Mouse (Mus musculus) CH12.LX (cell line): ENCODE measurements around the gene Wdcp. TPM values are rescaled to one million over a fixed set of nuclear protein-coding genes. Genes with fewer than 3 reads are reported as not detected.

Experiments
- DNase-seq: peaks from one replicate; pipeline ENCODE4 v3.0.0-alpha.2; 2013; ENCODE audit errors: extremely low read depth
- H3K27ac ChIP-seq: 2 replicates; pipeline ENCODE4 v1.5.1; 2012; ENCODE audit warnings: low read depth, mild to moderate bottlenecking, control low read depth, moderate library complexity; ENCODE audit not compliant: insufficient read depth
- H3K27me3 ChIP-seq: replicated peaks from 2 replicates; pipeline ENCODE3; 2012; ENCODE audit warnings: inconsistent platforms
- H3K36me3 ChIP-seq, 2 experiments: replicated peaks in 1 of 2; 2 replicates each; pipeline versions ENCODE3 to v1.6.1; 2012; ENCODE audit warnings: inconsistent platforms in 1 of 2, low read length in 1 of 2, mild to moderate bottlenecking in 1 of 2, mixed read lengths in 1 of 2, moderate library complexity in 1 of 2; ENCODE audit not compliant: control insufficient read depth in 1 of 2, insufficient read depth in 1 of 2
- H3K4me1 ChIP-seq, 2 experiments: 2 replicates each; pipeline ENCODE4 v1.6.1; 2012; ENCODE audit warnings: inconsistent platforms in 1 of 2, moderate library complexity in 1 of 2; ENCODE audit not compliant: insufficient read depth in 2 of 2, control insufficient read depth in 1 of 2
- H3K4me2 ChIP-seq: 2 replicates; pipeline ENCODE4 v1.6.1; 2012; ENCODE audit warnings: low read depth, mild to moderate bottlenecking, control low read depth; ENCODE audit not compliant: poor library complexity, insufficient read depth, severe bottlenecking
- H3K4me3 ChIP-seq, 3 experiments: fragments of 150-350 bp in 1 of 3; sonication (generic) in 1 of 3; replicated peaks in 1 of 3; 2 replicates each; pipeline versions ENCODE3 to v1.5.1; 2011 to 2012; ENCODE audit warnings: low read depth in 2 of 3, low read length in 2 of 3, mild to moderate bottlenecking in 2 of 3, moderate library complexity in 2 of 3, control low read depth in 1 of 3, improper control_type of control experiment in 1 of 3, inconsistent platforms in 1 of 3, mixed read lengths in 1 of 3; ENCODE audit not compliant: poor library complexity in 1 of 3
- H3K79me2 ChIP-seq: replicated peaks from 2 replicates; pipeline ENCODE4 v1.6.1; 2012; ENCODE audit warnings: mild to moderate bottlenecking, moderate library complexity; ENCODE audit not compliant: control insufficient read depth, poor library complexity, insufficient read depth, severe bottlenecking; ENCODE audit errors: extremely low read depth
- H3K9ac ChIP-seq: 2 replicates; pipeline ENCODE4 v1.6.1; 2012; ENCODE audit warnings: low read depth, mild to moderate bottlenecking, control low read depth, moderate library complexity; ENCODE audit not compliant: insufficient read depth
- H3K9me3 ChIP-seq: replicated peaks from 2 replicates; pipeline ENCODE3; 2012; ENCODE audit warnings: low read length, inconsistent platforms, mixed read lengths
- CTCF ChIP-seq, 2 experiments: IDR thresholded peaks in 1 of 2; conservative IDR thresholded peaks in 1 of 2; 2 replicates each; pipeline ENCODE4 v1.5.1; 2011 to 2012; ENCODE audit warnings: low read depth in 2 of 2, low read length in 2 of 2, improper control_type of control experiment in 1 of 2, inconsistent platforms in 1 of 2, mild to moderate bottlenecking in 1 of 2, moderate library complexity in 1 of 2
- IRF4 ChIP-seq: IDR thresholded peaks from 2 replicates; pipeline ENCODE4 v1.6.1; 2014; ENCODE audit warnings: low read depth, mild to moderate bottlenecking, inconsistent platforms, low read length, improper control_type of control experiment
- MAX ChIP-seq: IDR thresholded peaks from 2 replicates; pipeline ENCODE4 v1.6.1; 2011; ENCODE audit warnings: low read length, improper control_type of control experiment
- MEF2A ChIP-seq: IDR thresholded peaks from 2 replicates; pipeline ENCODE4 v1.6.1; 2014; ENCODE audit warnings: low read depth, mild to moderate bottlenecking, inconsistent platforms, low read length, improper control_type of control experiment, borderline replicate concordance
- MXI1 ChIP-seq: IDR thresholded peaks from 2 replicates; pipeline ENCODE4 v1.6.1; 2011; ENCODE audit warnings: mild to moderate bottlenecking, low read depth, low read length, improper control_type of control experiment
- NRF1 ChIP-seq: IDR thresholded peaks from 2 replicates; pipeline ENCODE4 v1.6.1; 2014; ENCODE audit warnings: low read depth, mild to moderate bottlenecking, inconsistent platforms, low read length, improper control_type of control experiment, moderate library complexity
- POLR2A ChIP-seq: IDR thresholded peaks from 2 replicates; pipeline ENCODE4 v1.6.1; 2011; ENCODE audit warnings: low read depth, mild to moderate bottlenecking, improper control_type of control experiment, low read length
- POLR2AphosphoS2 ChIP-seq: IDR thresholded peaks from 2 replicates; pipeline ENCODE4 v1.6.1; 2011; ENCODE audit warnings: low read depth, low read length, improper control_type of control experiment
- RAD21 ChIP-seq: IDR thresholded peaks from 2 replicates; pipeline ENCODE4 v1.6.1; 2011; ENCODE audit warnings: low read depth, mild to moderate bottlenecking, low read length, improper control_type of control experiment, moderate library complexity
- SMC3 ChIP-seq: IDR thresholded peaks from 2 replicates; pipeline ENCODE4 v1.6.1; 2011; ENCODE audit warnings: low read depth, low read length, improper control_type of control experiment
- USF1 ChIP-seq: IDR thresholded peaks from 2 replicates; pipeline ENCODE4 v1.6.1; 2014; ENCODE audit warnings: low read depth, mild to moderate bottlenecking, inconsistent platforms, low read length, improper control_type of control experiment
- ZC3H11A ChIP-seq: IDR thresholded peaks from 2 replicates; pipeline ENCODE4 v1.6.1; 2012; ENCODE audit warnings: low read depth, mild to moderate bottlenecking, inconsistent platforms, low read length, improper control_type of control experiment
- dilution Hi-C: fragments of 300-500 bp; cut with MboI; formaldehyde crosslinking; loops from 2 replicates; pipeline ENCODE4 v1.14.3; 2020; ENCODE audit warnings: low sequenced_read_pairs; ENCODE audit not compliant: extremely low pct_unique_long_range_greater_than_20kb, extremely low pct_ligation_motif_present
- in situ Hi-C: fragments of 300-500 bp; cut with MboI; formaldehyde crosslinking; loops from 3 replicates; pipeline ENCODE4 v1.14.3; 2019; ENCODE audit warnings: low sequenced_read_pairs, low pct_ligation_motif_present, low pct_unique_long_range_greater_than_20kb, mixed read lengths
- polyA plus RNA-seq: library from polyadenylated mRNA; unstranded; fragments of >175 nt; gene quantifications from 2 replicates; pipeline ENCODE4 v1.2.1, GENCODE M21; 2012; ENCODE audit warnings: low read depth; ENCODE audit not compliant: insufficient read length
- total RNA-seq, 2 experiments: library from RNA; depleted of rRNA; stranded (reverse); fragments of 300-350 nt in 1 of 2; fragments of >200 nt in 1 of 2; gene quantifications; 2 replicates each; pipeline ENCODE4 v1.2.3; 2012 to 2014

Gene Wdcp
- total and polyA plus RNA-seq, 3 experiments = 8.9 to 31.3 (median 18.9) TPM

GRCm38 (mm10) chr12:4862672-4863071 lies 19.6 kb downstream of the Wdcp start:
- Histone ChIP-seq H3K9ac (no peak overlapping the region), H3K9me3 (peaks cover 2% of the 10 kb centered on the region), H3K36me3 (peaks cover 4 to 40% of the 10 kb centered on the region in 2 experiments), H3K27me3 (no peaks in the 10 kb centered on the region), H3K4me2 (no peak overlapping the region), H3K27ac (no peak overlapping the region), H3K4me3 (no peak overlapping the region), H3K79me2 (no peaks in the 10 kb centered on the region), H3K4me1 (no peaks in the 10 kb centered on the region)
- no peak for DNase-seq
- in situ Hi-C loops = no loop called here
- dilution Hi-C loops = no loop called here
- TF ChIP-seq POLR2A (no peak), RAD21 (peak; percentile 9), CTCF (conservative IDR thresholded peaks at IDR 0.05 in 1 of 2, IDR thresholded peaks at IDR 0.05 in 1 of 2; ENCODE audit: low read depth in 2 of 2, low read length in 2 of 2) (peak in 1 of 2 experiments; percentile 46; a peak in 2 of 4 replicates), SMC3 (0 out of 2 replicates have a peak, but pooled peaks have one; percentile 13)

DNA sequence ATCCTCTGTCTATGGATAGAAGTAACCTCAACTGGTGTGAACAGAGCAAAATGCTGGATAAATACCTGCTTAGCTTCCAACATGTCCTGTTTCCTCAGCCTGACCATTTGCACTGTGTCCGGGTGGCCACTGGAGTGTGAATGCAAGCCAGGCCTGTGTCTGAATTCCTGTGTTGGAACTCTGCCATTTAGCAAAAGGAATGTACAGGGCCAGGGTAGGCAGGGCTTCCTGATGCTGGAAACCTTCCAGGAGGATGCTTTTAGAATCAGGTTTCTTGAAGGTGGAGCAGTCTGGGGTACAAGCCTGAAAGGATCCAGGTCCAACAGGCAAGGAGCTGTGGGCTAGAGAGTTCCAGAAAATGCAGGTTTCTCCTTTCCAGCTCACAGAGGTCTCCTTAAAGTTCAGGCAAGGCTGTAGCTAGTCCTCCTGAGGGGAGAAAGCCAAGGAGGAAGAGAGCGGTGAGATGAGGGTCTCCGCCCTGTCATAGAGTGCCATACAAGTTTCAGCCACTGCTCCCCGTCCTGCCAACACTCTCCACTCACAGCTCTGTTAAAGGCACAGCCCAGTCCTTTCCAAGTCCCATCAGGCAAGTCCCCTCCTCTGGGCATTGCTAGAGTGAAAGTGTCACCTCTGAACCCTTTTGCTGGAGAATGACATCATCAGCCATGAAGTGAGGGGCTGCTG lies 20.7 kb downstream of the Wdcp start:
- Histone ChIP-seq H3K27me3 (no peaks in the 10 kb centered on the region), H3K79me2 (no peaks in the 10 kb centered on the region), H3K9me3 (peaks cover 2% of the 10 kb centered on the region), H3K27ac (no peak overlapping the region), H3K4me1 (no peaks in the 10 kb centered on the region), H3K4me3 (no peak overlapping the region), H3K9ac (no peak overlapping the region), H3K4me2 (no peak overlapping the region), H3K36me3 (peaks cover 0 to 31% of the 10 kb centered on the region in 2 experiments)
- TF ChIP-seq NRF1 (no peak), POLR2AphosphoS2 (no peak)
- dilution Hi-C loops = no loop called here
- DNase-seq = no peak
- in situ Hi-C loops = no loop called here

DNA sequence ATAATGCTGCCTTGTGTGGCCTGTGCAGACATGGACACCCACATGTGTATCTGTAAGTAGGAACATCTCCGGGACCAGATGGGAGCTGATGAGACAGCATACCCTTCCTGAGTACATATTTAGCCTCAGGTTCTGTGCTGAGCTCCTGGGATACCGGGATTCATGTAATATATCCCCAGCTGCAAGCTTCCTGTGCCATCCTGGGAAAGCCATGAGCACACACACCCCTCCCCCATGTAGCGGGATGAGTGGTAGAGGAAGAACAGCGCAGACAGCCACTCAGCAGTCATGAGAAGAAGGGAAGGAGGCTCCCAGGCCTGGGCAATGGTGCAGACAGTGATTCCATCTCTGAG lies 21.2 kb downstream of the Wdcp start:
- H3K79me2 ChIP-seq = no peaks in the 10 kb centered on the region
- H3K4me2 ChIP-seq = no peak overlapping the region
- TF ChIP-seq USF1 (no peak), IRF4 (no peak), MAX (no peak), MXI1 (no peak), ZC3H11A (no peak), RAD21 (no peak), MEF2A (no peak)
- H3K4me1 ChIP-seq = no peaks in the 10 kb centered on the region
- no peaks in the 10 kb centered on the region for H3K27me3 ChIP-seq
- no peak overlapping the region for H3K9ac ChIP-seq
- H3K36me3 ChIP-seq = peaks cover 0 to 31% of the 10 kb centered on the region in 2 experiments
- no peak for DNase-seq
- dilution Hi-C loops (no loop called here), in situ Hi-C loops (no loop called here)
- peaks cover 2% of the 10 kb centered on the region for H3K9me3 ChIP-seq
- H3K27ac ChIP-seq = no peak overlapping the region
- no peak overlapping the region for H3K4me3 ChIP-seq
